Mouse (Mus musculus): ENCODE data around the gene Gstt2. TPM values are rescaled to one million over a fixed set of nuclear protein-coding genes. Genes with fewer than 3 reads are reported as not detected.
"Not testable (repeated sequence)": the region's sequence is repeated elsewhere in the genome, so short reads cannot be mapped to it uniquely, and the experiment has no call there.

Gene Gstt2
- polyA plus RNA-seq, 1 experiment from 2014 or later: 9.7 TPM

GRCm38 (mm10) chr10:75872025-75872914 lies 35.0 kb upstream of the Gstt2 start:
- H3K36me3 ChIP-seq: no peaks in the 10 kb centered on the region
- H3K9me3 ChIP-seq: no peaks in the 10 kb centered on the region
- peak overlapping the region; percentile 61 for H3K4me2 ChIP-seq
- H3K27me3 ChIP-seq: no peaks in the 10 kb centered on the region
- H3K9ac ChIP-seq (replicated peaks): 0 out of 2 replicates have a peak overlapping the region, but pooled peaks have one; percentile 40
- peak overlapping the region; percentile 33 for H3K4me3 ChIP-seq (replicated peaks)
- H3K4me1 ChIP-seq (replicated peaks): peaks cover 11% of the 10 kb centered on the region
- peak; percentile 12; the same call in 1 of the 2 replicates for ATAC-seq (ENCODE audit: insufficient number of reproducible peaks, insufficient read depth, low FRiP score, low TSS enrichment, low read depth)
- peak overlapping the region; percentile 51; the same call in 1 of the 2 replicates for H3K27ac ChIP-seq
- WGBS: 40% methylated on average over 10 of the region's 10 CpGs

GRCm38 (mm10) chr10:75861587-75861986 lies 24.4 kb upstream of the Gstt2 start:
- 90% methylated on average over 5 of the region's 5 CpGs for WGBS
- no peaks in the 10 kb centered on the region for H3K27me3 ChIP-seq
- no peak overlapping the region for H3K9ac ChIP-seq (replicated peaks)
- H3K36me3 ChIP-seq: peaks cover 22% of the 10 kb centered on the region
- peaks cover 27% of the 10 kb centered on the region for H3K4me1 ChIP-seq (replicated peaks)
- H3K9me3 ChIP-seq: 0 out of 2 replicates have a peak, but pooled peaks cover 3% of the 10 kb centered on the region
- no peak overlapping the region for H3K4me3 ChIP-seq (replicated peaks)
- no peak overlapping the region for H3K27ac ChIP-seq
- no peak for ATAC-seq (ENCODE audit: insufficient number of reproducible peaks, insufficient read depth, low FRiP score, low TSS enrichment, low read depth)
- no peak overlapping the region for H3K4me2 ChIP-seq

- Histone ChIP-seq H3K36me3 (peaks cover 24% of the 10 kb centered on the region), H3K9me3 (0 out of 2 replicates have a peak, but pooled peaks cover 3% of the 10 kb centered on the region), H3K27me3 (no peaks in the 10 kb centered on the region), H3K4me2 (peak overlapping the region; percentile 81), H3K9ac (replicated peaks) (no peak overlapping the region), H3K4me3 (replicated peaks) (peak overlapping the region; percentile 72; the same call in 1 of the 2 replicates), H3K27ac (peak overlapping the region; percentile 97), H3K4me1 (replicated peaks) (peaks cover 27% of the 10 kb centered on the region)
- no peak for ATAC-seq (ENCODE audit: insufficient number of reproducible peaks, insufficient read depth, low FRiP score, low TSS enrichment, low read depth)
- WGBS: 32% methylated on average over 7 of the region's 7 CpGs
These were observed 23.5 kb upstream of the Gstt2 start for GRCm38 (mm10) chr10:75860746-75861145.

GRCm38 (mm10) chr10:75859786-75860470 lies 22.7 kb upstream of the Gstt2 start, which contains the start of gene Mif:
Mif (minus strand) TSS chr10:75860240.
- ATAC-seq (ENCODE audit: insufficient number of reproducible peaks, insufficient read depth, low FRiP score, low TSS enrichment, low read depth): peak; percentile 94
- Histone ChIP-seq H3K4me2 (peak within 1 kb of the TSS; percentile 81), H3K4me3 (replicated peaks) (peak within 1 kb of the TSS; percentile 72), H3K27ac (peak within 1 kb of the TSS; percentile 97), H3K36me3 (peaks cover 24% of the 10 kb centered on the region), H3K4me1 (replicated peaks) (peaks cover 27% of the 10 kb centered on the region), H3K9ac (replicated peaks) (peak within 1 kb of the TSS; percentile 91)
- not testable (repeated sequence) for H3K27me3 ChIP-seq, H3K9me3 ChIP-seq
- WGBS: under 1% methylated on average over 45 of the region's 46 CpGs

GRCm38 (mm10) chr10:75859107-75859746 lies 22.0 kb upstream of the Gstt2 start:
- peak overlapping the region; percentile 91 for H3K9ac ChIP-seq (replicated peaks)
- ATAC-seq (ENCODE audit: insufficient number of reproducible peaks, insufficient read depth, low FRiP score, low TSS enrichment, low read depth): peak; percentile 52
- peaks cover 24% of the 10 kb centered on the region for H3K36me3 ChIP-seq
- peak overlapping the region; percentile 72 for H3K4me3 ChIP-seq (replicated peaks)
- peaks cover 27% of the 10 kb centered on the region for H3K4me1 ChIP-seq (replicated peaks)
- H3K9me3 ChIP-seq: 0 out of 2 replicates have a peak, but pooled peaks cover 3% of the 10 kb centered on the region
- H3K4me2 ChIP-seq: peak overlapping the region; percentile 81
- WGBS: under 1% methylated on average over 27 of the region's 27 CpGs
- H3K27ac ChIP-seq: peak overlapping the region; percentile 97
- no peaks in the 10 kb centered on the region for H3K27me3 ChIP-seq

- no peak overlapping the region for H3K9ac ChIP-seq (replicated peaks)
- ATAC-seq (ENCODE audit: insufficient number of reproducible peaks, insufficient read depth, low FRiP score, low TSS enrichment, low read depth): no peak
- peaks cover 27% of the 10 kb centered on the region for H3K4me1 ChIP-seq (replicated peaks)
- WGBS: 98% methylated on average over 4 of the region's 4 CpGs
- no peak overlapping the region for H3K4me3 ChIP-seq (replicated peaks)
- H3K4me2 ChIP-seq: no peak overlapping the region
- H3K36me3 ChIP-seq: peaks cover 24% of the 10 kb centered on the region
- H3K27me3 ChIP-seq: no peaks in the 10 kb centered on the region
- 0 out of 2 replicates have a peak overlapping the region, but pooled peaks have one; percentile 12 for H3K27ac ChIP-seq
- 0 out of 2 replicates have a peak, but pooled peaks cover 3% of the 10 kb centered on the region for H3K9me3 ChIP-seq
These were observed 20.4 kb upstream of the Gstt2 start for GRCm38 (mm10) chr10:75857598-75857997.

- H3K9me3 ChIP-seq: 0 out of 2 replicates have a peak, but pooled peaks cover under 1% of the 10 kb centered on the region
- 85% methylated on average over 3 of the region's 3 CpGs for WGBS
These were observed 19.8 kb upstream of the Gstt2 start for GRCm38 (mm10) chr10:75856976-75857375.

GRCm38 (mm10) chr10:75856155-75856907 lies 19.1 kb upstream of the Gstt2 start:
- peaks cover 34% of the 10 kb centered on the region for H3K4me1 ChIP-seq (replicated peaks)
- H3K4me2 ChIP-seq: no peak overlapping the region
- no peak overlapping the region for H3K9ac ChIP-seq (replicated peaks)
- H3K27ac ChIP-seq: no peak overlapping the region
- H3K36me3 ChIP-seq: peaks cover 24% of the 10 kb centered on the region
- no peaks in the 10 kb centered on the region for H3K9me3 ChIP-seq
- ATAC-seq (ENCODE audit: insufficient number of reproducible peaks, insufficient read depth, low FRiP score, low TSS enrichment, low read depth): no peak
- H3K27me3 ChIP-seq: no peaks in the 10 kb centered on the region
- WGBS: 76% methylated on average over 11 of the region's 11 CpGs
- no peak overlapping the region for H3K4me3 ChIP-seq (replicated peaks)

More at GRCm38 (mm10) chr10:75856976-75857375, 19.8 kb upstream of the Gstt2 start:
- no peak for ATAC-seq (ENCODE audit: insufficient number of reproducible peaks, insufficient read depth, low FRiP score, low TSS enrichment, low read depth)
- peaks cover 29% of the 10 kb centered on the region for H3K4me1 ChIP-seq (replicated peaks)
- no peak overlapping the region for H3K27ac ChIP-seq
- no peak overlapping the region for H3K4me2 ChIP-seq
- H3K9ac ChIP-seq (replicated peaks): no peak overlapping the region
- H3K36me3 ChIP-seq: peaks cover 24% of the 10 kb centered on the region
- H3K27me3 ChIP-seq: no peaks in the 10 kb centered on the region
- no peak overlapping the region for H3K4me3 ChIP-seq (replicated peaks)

GRCm38 (mm10) chr10:75855416-75855981 lies 18.3 kb upstream of the Gstt2 start:
- Histone ChIP-seq H3K36me3 (peaks cover 24% of the 10 kb centered on the region), H3K9me3 (no peaks in the 10 kb centered on the region), H3K4me1 (replicated peaks) (peaks cover 32% of the 10 kb centered on the region), H3K9ac (replicated peaks) (no peak overlapping the region), H3K4me2 (no peak overlapping the region), H3K27me3 (no peaks in the 10 kb centered on the region), H3K4me3 (replicated peaks) (no peak overlapping the region), H3K27ac (no peak overlapping the region)
- WGBS: 90% methylated on average over 15 of the region's 15 CpGs
- ATAC-seq (ENCODE audit: insufficient number of reproducible peaks, insufficient read depth, low FRiP score, low TSS enrichment, low read depth): no peak

- H3K27me3 ChIP-seq: no peaks in the 10 kb centered on the region
- no peak for ATAC-seq (ENCODE audit: insufficient number of reproducible peaks, insufficient read depth, low FRiP score, low TSS enrichment, low read depth)
- H3K4me3 ChIP-seq (replicated peaks): no peak overlapping the region
- H3K36me3 ChIP-seq: peaks cover 24% of the 10 kb centered on the region
- H3K4me1 ChIP-seq (replicated peaks): peaks cover 31% of the 10 kb centered on the region
- H3K9me3 ChIP-seq: no peaks in the 10 kb centered on the region
- no peak overlapping the region for H3K9ac ChIP-seq (replicated peaks)
- H3K27ac ChIP-seq: no peak overlapping the region
- no peak overlapping the region for H3K4me2 ChIP-seq
- WGBS: 84% methylated on average over 6 of the region's 6 CpGs
These were observed 17.6 kb upstream of the Gstt2 start for GRCm38 (mm10) chr10:75854791-75855190.
